Mouse (Mus musculus) MEL (cell line): ENCODE data around the gene Gh. TPM values are rescaled to one million over a fixed set of nuclear protein-coding genes. Genes with fewer than 3 reads are reported as not detected.

Experiments
- DNase-seq: peaks from one replicate; pipeline ENCODE4 v3.0.0; 2011; ENCODE audit warnings: low read depth, low spot score
- H3K27ac ChIP-seq: 2 replicates; pipeline ENCODE4 v1.5.1; 2012; ENCODE audit warnings: low read depth, mild to moderate bottlenecking, control low read depth, low read length, moderate library complexity; ENCODE audit not compliant: control insufficient read depth
- H3K27me3 ChIP-seq, 2 experiments: fragments of 150-350 bp in 1 of 2; sonication (generic) in 1 of 2; 2 replicates each; pipeline ENCODE4 v1.6.1; 2012; ENCODE audit warnings: low read length in 2 of 2, mild to moderate bottlenecking in 2 of 2, improper control_type of control experiment in 1 of 2, moderate library complexity in 1 of 2; ENCODE audit not compliant: insufficient read depth in 2 of 2, control insufficient read depth in 1 of 2
- H3K36me3 ChIP-seq, 2 experiments: 2 replicates each; pipeline ENCODE4 v1.6.1; 2012 to 2014; ENCODE audit warnings: low read length in 2 of 2, improper control_type of control experiment in 1 of 2, inconsistent platforms in 1 of 2, mild to moderate bottlenecking in 1 of 2; ENCODE audit not compliant: insufficient read depth in 2 of 2, control insufficient read depth in 1 of 2
- H3K4me1 ChIP-seq, 2 experiments: fragments of 150-350 bp in 1 of 2; sonication (generic) in 1 of 2; 2 replicates each; pipeline ENCODE4 v1.6.1; 2012; ENCODE audit warnings: low read length in 2 of 2, improper control_type of control experiment in 1 of 2, mild to moderate bottlenecking in 1 of 2; ENCODE audit not compliant: insufficient read depth in 2 of 2, control insufficient read depth in 1 of 2
- H3K4me3 ChIP-seq, 2 experiments: fragments of 150-350 bp in 1 of 2; sonication (generic) in 1 of 2; 2 replicates each; pipeline ENCODE4 v1.5.1; 2012; ENCODE audit warnings: low read depth in 2 of 2, low read length in 2 of 2, mild to moderate bottlenecking in 2 of 2, moderate library complexity in 2 of 2, control low read depth in 1 of 2, improper control_type of control experiment in 1 of 2; ENCODE audit not compliant: control insufficient read depth in 1 of 2, insufficient read depth in 1 of 2
- H3K79me2 ChIP-seq: 2 replicates; pipeline ENCODE4 v1.6.1; 2012; ENCODE audit warnings: mild to moderate bottlenecking, low read length, moderate library complexity; ENCODE audit not compliant: control insufficient read depth, poor library complexity, insufficient read depth
- H3K9ac ChIP-seq: 2 replicates; pipeline ENCODE4 v1.6.1; 2012; ENCODE audit warnings: low read depth, mild to moderate bottlenecking, control low read depth, low read length, moderate library complexity; ENCODE audit not compliant: control insufficient read depth, poor library complexity, severe bottlenecking
- H3K9me3 ChIP-seq: fragments of 150-350 bp; sonication (generic); replicated peaks from 2 replicates; pipeline ENCODE4 v1.6.1; 2012; ENCODE audit warnings: mild to moderate bottlenecking, low read length, improper control_type of control experiment, moderate library complexity; ENCODE audit not compliant: insufficient read depth
- CHD1 ChIP-seq: IDR thresholded peaks from 2 replicates; pipeline ENCODE4 v1.6.1; 2012; ENCODE audit warnings: low read depth, mild to moderate bottlenecking, inconsistent platforms, low read length, improper control_type of control experiment
- CHD2 ChIP-seq: IDR thresholded peaks from 2 replicates; pipeline ENCODE4 v1.6.1; 2011; ENCODE audit warnings: low read length, improper control_type of control experiment
- CTCF ChIP-seq, 3 experiments: IDR thresholded peaks in 2 of 3; conservative IDR thresholded peaks in 1 of 3; 2 replicates each; pipeline ENCODE4 v1.5.1; 2011 to 2012; ENCODE audit warnings: low read length in 3 of 3, low read depth in 2 of 3, mild to moderate bottlenecking in 2 of 3, improper control_type of control experiment in 1 of 3, inconsistent platforms in 1 of 3, mixed read lengths in 1 of 3, moderate library complexity in 1 of 3; ENCODE audit not compliant: control insufficient read depth in 1 of 3, insufficient read depth in 1 of 3, poor library complexity in 1 of 3, severe bottlenecking in 1 of 3
- E2F4 ChIP-seq: IDR thresholded peaks from 2 replicates; pipeline ENCODE4 v1.6.1; 2011; ENCODE audit warnings: low read depth, low read length, improper control_type of control experiment, borderline replicate concordance
- ELF1 ChIP-seq: IDR thresholded peaks from 2 replicates; pipeline ENCODE4 v1.6.1; 2014; ENCODE audit warnings: low read depth, mild to moderate bottlenecking, inconsistent platforms, low read length, improper control_type of control experiment, moderate library complexity
- ETS1 ChIP-seq: IDR thresholded peaks from 2 replicates; pipeline ENCODE4 v1.6.1; 2012; ENCODE audit warnings: low read depth, mild to moderate bottlenecking, inconsistent platforms, low read length, improper control_type of control experiment, moderate library complexity
- GABPA ChIP-seq: IDR thresholded peaks from 2 replicates; pipeline ENCODE4 v1.6.1; 2012; ENCODE audit warnings: low read depth, mild to moderate bottlenecking, inconsistent platforms, low read length, improper control_type of control experiment, moderate library complexity
- GATA1 ChIP-seq: IDR thresholded peaks from 2 replicates; pipeline ENCODE4 v1.6.1; 2011; ENCODE audit warnings: low read depth, low read length, improper control_type of control experiment
- HCFC1 ChIP-seq: IDR thresholded peaks from 2 replicates; pipeline ENCODE4 v1.6.1; 2012; ENCODE audit warnings: low read depth, mild to moderate bottlenecking, inconsistent platforms, low read length, improper control_type of control experiment, moderate library complexity
- JUND ChIP-seq: IDR thresholded peaks from 2 replicates; pipeline ENCODE4 v1.6.1; 2011; ENCODE audit warnings: low read depth, mild to moderate bottlenecking, improper control_type of control experiment, low read length
- MAFK ChIP-seq: IDR thresholded peaks from 2 replicates; pipeline ENCODE4 v1.6.1; 2011; ENCODE audit warnings: low read depth, mild to moderate bottlenecking, low read length, improper control_type of control experiment, borderline replicate concordance
- MEF2A ChIP-seq: IDR thresholded peaks from 2 replicates; pipeline ENCODE4 v1.6.1; 2014; ENCODE audit warnings: low read depth, mild to moderate bottlenecking, inconsistent platforms, low read length, improper control_type of control experiment; ENCODE audit not compliant: poor library complexity, insufficient replicate concordance, severe bottlenecking; ENCODE audit errors: extremely low read depth
- NELFE ChIP-seq: IDR thresholded peaks from 2 replicates; pipeline ENCODE4 v1.6.1; 2011; ENCODE audit warnings: low read depth, low read length, improper control_type of control experiment
- POLR2A ChIP-seq, 2 experiments: IDR thresholded peaks; 2 replicates each; pipeline ENCODE4 v1.6.1; 2011 to 2012; ENCODE audit warnings: low read length in 2 of 2, mild to moderate bottlenecking in 2 of 2, control low read depth in 1 of 2, improper control_type of control experiment in 1 of 2, low read depth in 1 of 2, moderate library complexity in 1 of 2; ENCODE audit not compliant: control insufficient read depth in 1 of 2, insufficient read depth in 1 of 2, poor library complexity in 1 of 2
- POLR2AphosphoS2 ChIP-seq: IDR thresholded peaks from 2 replicates; pipeline ENCODE4 v1.6.1; 2011; ENCODE audit warnings: low read length, improper control_type of control experiment
- SIN3A ChIP-seq: IDR thresholded peaks from 2 replicates; pipeline ENCODE4 v1.6.1; 2012; ENCODE audit warnings: low read length, improper control_type of control experiment, inconsistent platforms
- SMC3 ChIP-seq: IDR thresholded peaks from 2 replicates; pipeline ENCODE4 v1.6.1; 2011; ENCODE audit warnings: low read depth, low read length, improper control_type of control experiment
- TAL1 ChIP-seq: IDR thresholded peaks from 2 replicates; pipeline ENCODE4 v1.6.1; 2012; ENCODE audit warnings: mild to moderate bottlenecking, inconsistent platforms, low read length, moderate library complexity, mixed read lengths
- TBP ChIP-seq: IDR thresholded peaks from 2 replicates; pipeline ENCODE4 v1.8.0; 2011; ENCODE audit warnings: low read depth, low read length, improper control_type of control experiment
- USF1 ChIP-seq: IDR thresholded peaks from 2 replicates; pipeline ENCODE4 v1.6.1; 2014; ENCODE audit warnings: low read depth, mild to moderate bottlenecking, inconsistent platforms, low read length, improper control_type of control experiment, moderate library complexity
- USF2 ChIP-seq, 2 experiments: IDR thresholded peaks; 2 replicates each; pipeline ENCODE4 v1.6.1; 2011 to 2012; ENCODE audit warnings: improper control_type of control experiment in 2 of 2, low read length in 2 of 2, borderline replicate concordance in 1 of 2, inconsistent platforms in 1 of 2, low read depth in 1 of 2, mild to moderate bottlenecking in 1 of 2; ENCODE audit not compliant: insufficient read depth in 1 of 2
- ZC3H11A ChIP-seq: IDR thresholded peaks from 2 replicates; pipeline ENCODE4 v1.6.1; 2012; ENCODE audit warnings: low read depth, mild to moderate bottlenecking, inconsistent platforms, low read length, improper control_type of control experiment
- ZMIZ1 ChIP-seq: IDR thresholded peaks from 2 replicates; pipeline ENCODE4 v1.6.1; 2012; ENCODE audit warnings: low read depth, mild to moderate bottlenecking, inconsistent platforms, low read length, improper control_type of control experiment, moderate library complexity
- polyA plus RNA-seq, 2 experiments: library from polyadenylated mRNA; stranded (reverse) in 1 of 2; unstranded in 1 of 2; fragments of >175 nt in 1 of 2; fragments of >200 nt in 1 of 2; gene quantifications; 2 replicates each; pipeline versions ENCODE4 v1.2.1 to v1.2.4; 2012; ENCODE audit warnings: low replicate concordance in 2 of 2, low read depth in 1 of 2; ENCODE audit not compliant: insufficient read length in 2 of 2, insufficient read depth in 1 of 2, missing spikeins in 1 of 2
- total RNA-seq: library from RNA; depleted of rRNA; stranded (reverse); fragments of 300-350 nt; gene quantifications from 2 replicates; pipeline ENCODE4 v1.2.3, GENCODE M21; 2012

The Gh gene
- total and polyA plus RNA-seq, 3 experiments, result 0.08 TPM; not detected in 2

- H3K36me3 ChIP-seq, result no peaks in the 10 kb centered on the region
- no peak overlapping the region for H3K4me3 ChIP-seq
- peaks cover 7 to 13% of the 10 kb centered on the region in 2 experiments for H3K27me3 ChIP-seq
- no peak for DNase-seq
- no peaks in the 10 kb centered on the region for H3K9me3 ChIP-seq
- H3K4me1 ChIP-seq, result no peaks in the 10 kb centered on the region
- TF ChIP-seq POLR2AphosphoS2, result no peak
- TF ChIP-seq ETS1, result no peak
- TF ChIP-seq USF1, result no peak
- TF ChIP-seq CHD2, result no peak
- no peak for TF ChIP-seq MEF2A
- TF ChIP-seq GABPA, result no peak
- no peak for TF ChIP-seq E2F4
- TF ChIP-seq JUND, result no peak
- TF ChIP-seq CHD1, result no peak
- TF ChIP-seq GATA1, result no peak
- no peak for TF ChIP-seq TAL1
- TF ChIP-seq HCFC1, result no peak
- TF ChIP-seq TBP, result no peak
- TF ChIP-seq SMC3, result no peak
- TF ChIP-seq POLR2A (IDR thresholded peaks at IDR 0.05; ENCODE audit: control insufficient read depth in 1 of 2, insufficient read depth in 1 of 2, low read depth in 1 of 2, low read length in 2 of 2, poor library complexity in 1 of 2), result no peak
- no peak for TF ChIP-seq SIN3A
- no peak for TF ChIP-seq ZMIZ1
- no peak for TF ChIP-seq NELFE
- no peak overlapping the region for H3K9ac ChIP-seq
- no peak overlapping the region for H3K27ac ChIP-seq
- no peaks in the 10 kb centered on the region for H3K79me2 ChIP-seq
These were observed 37.2 kb upstream of the Gh start for GRCm38 (mm10) chr11:106338870-106339269.

DNA sequence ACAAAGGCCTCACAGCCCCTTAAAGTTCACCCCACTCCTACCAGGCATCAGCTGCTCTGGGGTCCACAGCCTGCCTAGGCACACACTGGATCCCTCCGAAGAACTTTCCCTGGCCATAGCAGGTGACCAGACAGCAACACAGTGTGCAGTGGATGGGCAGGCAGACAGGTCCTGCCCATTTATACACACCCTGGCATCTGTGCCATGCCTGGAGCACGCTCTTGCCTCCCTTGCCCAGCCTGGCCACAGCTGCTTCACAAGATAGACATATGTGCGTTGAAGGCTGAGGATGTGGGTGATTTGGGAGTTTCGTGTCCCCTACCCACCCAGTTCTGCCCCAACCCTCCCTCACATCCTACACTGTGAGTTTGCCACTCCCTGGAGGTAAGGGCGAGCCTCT lies 36.4 kb upstream of the Gh start:
- TF ChIP-seq TAL1 (no peak), ELF1 (no peak), USF2 (IDR thresholded peaks at IDR 0.05; ENCODE audit: borderline replicate concordance in 1 of 2, insufficient read depth in 1 of 2, low read depth in 1 of 2, low read length in 2 of 2) (no peak), ZC3H11A (no peak), CTCF (IDR thresholded peaks at IDR 0.05 in 2 of 3, conservative IDR thresholded peaks at IDR 0.05 in 1 of 3; ENCODE audit: control insufficient read depth in 1 of 3, insufficient read depth in 1 of 3, low read depth in 2 of 3, low read length in 3 of 3, poor library complexity in 1 of 3, severe bottlenecking in 1 of 3) (no peak), E2F4 (no peak), MAFK (no peak), POLR2A (IDR thresholded peaks at IDR 0.05; ENCODE audit: control insufficient read depth in 1 of 2, insufficient read depth in 1 of 2, low read depth in 1 of 2, low read length in 2 of 2, poor library complexity in 1 of 2) (no peak)
- H3K36me3 ChIP-seq, result no peaks in the 10 kb centered on the region
- no peak overlapping the region for H3K9ac ChIP-seq
- peaks cover 6 to 7% of the 10 kb centered on the region in 2 experiments for H3K27me3 ChIP-seq
- no peaks in the 10 kb centered on the region for H3K9me3 ChIP-seq
- no peaks in the 10 kb centered on the region for H3K79me2 ChIP-seq
- DNase-seq, result no peak
- no peaks in the 10 kb centered on the region for H3K4me1 ChIP-seq
- H3K27ac ChIP-seq, result no peak overlapping the region
- H3K4me3 ChIP-seq, result no peak overlapping the region
